Mouse (Mus musculus) E14TG2a.4 (cell line): ENCODE data around the gene Chrm5.

Source experiments
- CTCF ChIP-seq: conservative IDR thresholded peaks from 2 replicates; pipeline ENCODE4 v1.5.1; 2014; ENCODE audit warnings: low read length
- NANOG ChIP-seq: IDR thresholded peaks from 2 replicates; pipeline ENCODE4 v1.6.1; 2014; ENCODE audit warnings: borderline replicate concordance, low read length, mixed read lengths
- POU5F1 ChIP-seq: IDR thresholded peaks from 2 replicates; pipeline ENCODE4 v1.6.1; 2014; ENCODE audit warnings: low read length, borderline replicate concordance

DNA sequence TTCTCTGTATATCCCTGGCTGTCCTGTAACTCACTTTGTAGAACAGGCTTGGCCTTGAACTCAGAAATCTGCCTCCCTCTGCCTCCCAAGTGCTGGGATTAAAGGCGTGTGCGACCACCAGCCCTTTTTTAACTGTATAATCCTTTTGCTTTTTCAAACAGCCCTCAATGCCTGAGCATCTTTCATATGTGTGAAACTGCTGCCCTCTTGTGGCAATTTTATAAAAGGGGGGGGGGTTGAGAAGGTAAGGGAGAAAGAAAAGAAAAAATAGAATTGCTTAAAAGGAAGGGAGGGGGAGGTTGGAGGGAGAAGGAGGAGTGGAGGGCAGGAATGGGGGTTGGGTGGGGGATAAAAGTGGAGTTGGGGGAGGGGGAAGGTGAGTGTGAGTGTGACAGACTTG lies 995 bp upstream of the Chrm5 start:
- peak; percentile 38 for TF ChIP-seq CTCF
- TF ChIP-seq NANOG: no peak
- no peak for TF ChIP-seq POU5F1
